ENCODE assay signal across 8 mouse cellular contexts in the genomic region with DNA sequence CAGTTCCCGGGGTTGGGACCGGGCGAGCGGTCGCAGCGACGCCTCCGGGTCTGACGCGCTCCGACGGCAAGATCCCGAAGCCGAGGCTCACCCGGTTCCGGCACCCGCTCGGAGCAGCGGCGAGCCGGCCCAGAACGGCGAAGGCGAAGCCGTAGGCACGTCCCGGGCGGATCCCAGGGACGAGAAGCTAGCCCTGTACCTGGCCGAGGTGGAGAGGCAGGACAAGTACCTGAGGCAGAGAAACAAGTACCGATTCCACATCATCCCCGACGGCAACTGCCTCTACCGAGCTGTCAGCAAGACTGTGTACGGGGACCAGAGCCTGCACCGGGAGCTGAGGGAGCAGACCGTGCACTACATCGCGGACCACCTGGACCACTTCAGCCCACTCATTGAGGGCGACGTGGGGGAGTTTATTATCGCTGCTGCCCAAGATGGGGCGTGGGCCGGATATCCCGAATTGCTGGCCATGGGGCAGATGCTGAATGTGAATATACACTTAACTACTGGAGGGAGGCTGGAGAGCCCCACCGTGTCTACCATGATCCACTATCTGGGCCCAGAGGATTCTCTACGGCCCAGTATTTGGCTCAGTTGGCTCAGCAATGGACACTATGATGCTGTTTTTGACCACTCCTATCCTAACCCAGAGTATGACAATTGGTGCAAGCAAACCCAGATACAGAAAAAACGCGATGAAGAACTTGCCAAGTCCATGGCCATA. TPM values are rescaled to one million over a fixed set of nuclear protein-coding genes. Genes with fewer than 3 reads are reported as not detected.
A peak's percentile ranks its signal among the peaks of the same experiment; 100 is the strongest.
DNase-seq lines count a peak whose midpoint lies in the region; ATAC-seq and TF ChIP-seq lines count a peak whose summit lies in the region.

No protein-coding gene starts in this region.

- no peak for ATAC-seq in limb, embryonic 12.5 days (ENCODE audit: insufficient number of reproducible peaks, insufficient read depth, low FRiP score, low TSS enrichment, low read depth)
- ATAC-seq in midbrain, embryonic 12.5 days (ENCODE audit: low FRiP score, low read depth) = no peak; the same call in 1 of the 2 replicates

- TF ChIP-seq POLR2A in spleen, adult 2 months (IDR thresholded peaks at IDR 0.05; ENCODE audit: low read depth, low read length) = no peak

- H3K4me3 ChIP-seq in limb, embryonic 12.5 days (replicated peaks) = peak overlapping the region; percentile 72
- H3K4me3 ChIP-seq in midbrain, embryonic 12.5 days = peak overlapping the region; percentile 78
- peak overlapping the region; percentile 91 for H3K4me3 ChIP-seq in spleen, adult 2 months (ENCODE audit: extremely low read depth, insufficient read depth, insufficient read length)

- no peak overlapping the region for H3K27ac ChIP-seq in limb, embryonic 12.5 days
- H3K27ac ChIP-seq in midbrain, embryonic 12.5 days (replicated peaks) = no peak overlapping the region
- H3K27ac ChIP-seq in spleen, adult 2 months (ENCODE audit: insufficient read depth, low read length) = peak overlapping the region; percentile 95

- H3K4me2 ChIP-seq in limb, embryonic 12.5 days = peak overlapping the region; percentile 86
- peak overlapping the region; percentile 84 for H3K4me2 ChIP-seq in midbrain, embryonic 12.5 days (replicated peaks)

- TF ChIP-seq CTCF in spleen, adult 2 months (IDR thresholded peaks at IDR 0.05; ENCODE audit: extremely low read depth, insufficient read depth, insufficient read length, insufficient replicate concordance) = no peak

- DNase-seq in adrenal gland, adult (ENCODE audit: inconsistent age in 2 of 2, low spot score in 1 of 2) = peak; percentile 49 to 81
- no peak for DNase-seq in adrenal gland, postnatal 25 days
- DNase-seq in c-Kit-negative CD71-positive TER-119-positive erythroid progenitor cells, embryonic 14.5 days (ENCODE audit: low read depth, low spot score) = peak; percentile 6
- DNase-seq in frontal cortex, postnatal 14 days (ENCODE audit: low spot score in 2 of 2) = peak; percentile 20 to 37
- DNase-seq in induced T-regulatory cell, adult 2 months (ENCODE audit: low read depth) = peak; percentile 49
- DNase-seq in spleen, adult 2 months (ENCODE audit: low read depth in 1 of 2, low spot score in 2 of 2) = peak in 1 of 2 experiments; percentile 40

- 4% methylated on average over 49 of the region's 49 CpGs for WGBS in limb, embryonic 12.5 days
- WGBS in midbrain, embryonic 12.5 days = 3% methylated on average over 49 of the region's 49 CpGs
- WGBS in spleen, adult 2 months = 5% methylated on average over 49 of the region's 49 CpGs

- H3K9ac ChIP-seq in limb, embryonic 12.5 days (replicated peaks) = peak overlapping the region; percentile 72
- peak overlapping the region; percentile 69 for H3K9ac ChIP-seq in midbrain, embryonic 12.5 days (replicated peaks)

- H3K4me1 ChIP-seq in limb, embryonic 12.5 days (replicated peaks) = peaks cover 7% of the 10 kb centered on the region; the same call in 1 of the 2 replicates
- H3K4me1 ChIP-seq in midbrain, embryonic 12.5 days = peaks cover 15% of the 10 kb centered on the region
- peaks cover 9% of the 10 kb centered on the region for H3K4me1 ChIP-seq in spleen, adult 2 months (ENCODE audit: control insufficient read depth, insufficient read depth, insufficient read length)

- no peaks in the 10 kb centered on the region for H3K36me3 ChIP-seq in limb, embryonic 12.5 days
- H3K36me3 ChIP-seq in midbrain, embryonic 12.5 days = no peaks in the 10 kb centered on the region
- H3K36me3 ChIP-seq in spleen, adult 2 months (ENCODE audit: control insufficient read depth, insufficient read depth, low read length) = no peaks in the 10 kb centered on the region

- H3K27me3 ChIP-seq in limb, embryonic 12.5 days = peaks cover 31% of the 10 kb centered on the region
- peaks cover 39% of the 10 kb centered on the region for H3K27me3 ChIP-seq in midbrain, embryonic 12.5 days
- H3K27me3 ChIP-seq in spleen, adult 2 months (ENCODE audit: control insufficient read depth, insufficient read depth, low read length) = no peaks in the 10 kb centered on the region

- no peaks in the 10 kb centered on the region for H3K9me3 ChIP-seq in limb, embryonic 12.5 days
- no peaks in the 10 kb centered on the region for H3K9me3 ChIP-seq in midbrain, embryonic 12.5 days

RNA-seq across cellular contexts. Expression of gene Otud1, which starts 1.3 kb away (rescaled TPM):
- 6.2 and 8.0 TPM in 2 replicates for total RNA-seq in adrenal gland, postnatal 25 days (2021)
- polyA plus RNA-seq in limb, embryonic 12.5 days (2016; fragmentation: Nextera tagmentation; extraction: Ambion mirVana) = 0.88 and 1.3 TPM in 2 replicates
- 1.4 and 1.6 TPM in 2 replicates for polyA plus RNA-seq in midbrain, embryonic 12.5 days (2016; fragmentation: Nextera tagmentation; extraction: Ambion mirVana)
- 12.4 and 25.5 TPM in 2 replicates for polyA plus RNA-seq in spleen, adult 2 months (2012; rRNA removed)
